Mouse (Mus musculus): ENCODE results near the gene Fgfr2.

GRCm38 (mm10) chr7:131153044-131153443 is 1970.1 kb downstream of the Fgfr2 start:
- TF ChIP-seq POLR2A (IDR thresholded peaks at IDR 0.05; ENCODE audit: low read depth, low read length) = no peak
- TF ChIP-seq CTCF (IDR thresholded peaks at IDR 0.05; ENCODE audit: extremely low read depth, insufficient read length, insufficient replicate concordance, low read depth, low read length) = no peak

All from small intestine, adult 2 months (tissue).